Mouse (Mus musculus) intestine, embryonic 14.5 days (tissue): ENCODE results near the gene Olfml1. TPM values are rescaled to one million over a fixed set of nuclear protein-coding genes. Genes with fewer than 3 reads are reported as not detected.
A peak's percentile ranks its signal among the peaks of the same experiment; 100 is the strongest.

Experiments
- ATAC-seq: fragments of 200-750 bp; cut with Nextera tagmentation; replicated peaks from 2 replicates; pipeline ENCODE4 v1.8.0; 2017; ENCODE audit warnings: low read depth, moderate number of reproducible peaks, moderate TSS enrichment, moderate library complexity; ENCODE audit not compliant: low FRiP score, low TSS enrichment
- DNase-seq: peaks from one replicate; pipeline ENCODE4 v3.0.0-alpha.2; 2018; ENCODE audit warnings: low spot score
- H3K27ac ChIP-seq: fragments of 300-500 bp; sonication (generic); 2 replicates; pipeline ENCODE4 v1.5.1; 2014; ENCODE audit warnings: low read depth, mild to moderate bottlenecking, control low read depth
- H3K27me3 ChIP-seq: fragments of 300-500 bp; sonication (generic); replicated peaks from 2 replicates; pipeline ENCODE4 v1.6.1; 2014; ENCODE audit warnings: low read length, control low read depth; ENCODE audit not compliant: control insufficient read depth, insufficient read depth
- H3K36me3 ChIP-seq: fragments of 300-500 bp; sonication (generic); 2 replicates; pipeline ENCODE4 v1.6.1; 2014; ENCODE audit warnings: low read length, control low read depth; ENCODE audit not compliant: control insufficient read depth, insufficient read depth
- H3K4me1 ChIP-seq: fragments of 300-500 bp; sonication (generic); replicated peaks from 2 replicates; pipeline ENCODE4 v1.6.1; 2014; ENCODE audit warnings: low read length, control low read depth, mixed read lengths; ENCODE audit not compliant: control insufficient read depth, insufficient read depth
- H3K4me2 ChIP-seq: fragments of 300-500 bp; sonication (generic); 2 replicates; pipeline ENCODE4 v1.6.1; 2014; ENCODE audit warnings: low read length
- H3K4me3 ChIP-seq: fragments of 300-500 bp; sonication (generic); 2 replicates; pipeline ENCODE4 v1.5.1; 2014; ENCODE audit warnings: low read depth, low read length, control low read depth, mixed read lengths
- H3K9ac ChIP-seq: fragments of 300-500 bp; sonication (generic); 2 replicates; pipeline ENCODE4 v1.6.1; 2014; ENCODE audit warnings: mild to moderate bottlenecking, low read length
- H3K9me3 ChIP-seq: fragments of 300-500 bp; sonication (generic); 2 replicates; pipeline ENCODE4 v1.6.1; 2016; ENCODE audit warnings: low read length, control low read depth; ENCODE audit not compliant: control insufficient read depth
- WGBS: fragments of 180-500 bp; shearing (Covaris S2); extraction: QIAGEN DNeasy Blood & Tissue Kit; methylation state at CpG from one replicate; pipeline ENCODE4 v1.1.7; 2014; 5-methylcytosine and 5-hydroxymethylcytosine counted together
- polyA plus RNA-seq: library from polyadenylated mRNA; unstranded; fragments of >200 nt; fragmentation: Nextera tagmentation; extraction: Ambion mirVana; gene quantifications from 2 replicates; pipeline ENCODE4 v1.2.1, GENCODE M21; 2014

The Olfml1 gene
- 18.6 and 24.3 TPM in 2 replicates for polyA plus RNA-seq

- Histone ChIP-seq H3K9ac (peak within 1 kb of the TSS; percentile 27), H3K27ac (peak within 1 kb of the TSS; percentile 87), H3K4me2 (peak within 1 kb of the TSS; percentile 53), H3K4me3 (peak within 1 kb of the TSS; percentile 43), H3K9me3 (0 out of 2 replicates have a peak, but pooled peaks cover 3% of the 10 kb centered on the region), H3K4me1 (no peaks in the 10 kb centered on the region; the same call in 1 of the 2 replicates), H3K27me3 (no peaks in the 10 kb centered on the region), H3K36me3 (peaks cover 10% of the 10 kb centered on the region; the same call in 1 of the 2 replicates)
- WGBS: 9% methylated on average over 7 of the region's 7 CpGs
- peak; percentile 84 for DNase-seq
- ATAC-seq: peak; percentile 85
These were observed at the start of gene Olfml1 for GRCm38 (mm10) chr7:107567261-107567671. TSS of gene Olfml1 (plus strand) at chr7:107567446.

DNA sequence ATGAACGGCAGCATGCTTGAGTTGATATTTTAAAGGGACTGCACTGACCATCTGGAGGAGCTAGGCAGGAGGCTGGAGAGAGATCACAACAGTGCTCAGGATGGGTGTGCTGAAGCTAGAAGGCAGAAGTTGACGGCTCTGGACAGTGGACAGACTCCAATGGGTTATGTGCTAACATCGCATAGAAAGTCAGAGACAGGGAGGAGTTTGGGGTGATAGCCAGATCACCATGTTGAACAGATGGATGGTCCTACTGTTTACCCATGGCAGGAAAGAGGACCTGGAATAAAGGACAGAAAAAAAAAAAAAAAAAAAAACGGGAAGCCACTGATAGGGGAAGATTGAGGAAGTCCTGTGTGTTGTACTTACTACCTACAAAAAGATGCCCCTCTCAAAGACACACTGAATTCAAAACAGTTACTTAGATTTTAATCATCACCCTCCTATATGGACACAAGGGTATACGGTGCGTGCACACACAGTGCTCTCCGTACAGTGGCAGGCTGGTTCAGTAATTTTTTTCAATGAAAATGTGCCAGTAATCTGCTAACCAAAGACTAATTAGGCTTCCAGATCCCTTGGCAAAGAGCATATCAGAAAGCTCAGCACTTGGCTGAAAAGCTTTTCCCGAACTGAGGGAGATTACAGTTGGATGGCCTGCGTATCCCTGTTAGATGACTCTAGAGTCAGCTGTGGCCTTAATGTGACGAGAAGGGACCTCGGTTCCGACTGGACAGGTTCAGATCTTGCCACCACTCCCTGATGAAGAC is 47.8 kb upstream of the Olfml1 start:
- DNase-seq: no peak
- WGBS: 87% methylated on average over 12 of the region's 12 CpGs
- no peak overlapping the region for H3K27ac ChIP-seq

GRCm38 (mm10) chr7:107521411-107521810 is 45.8 kb upstream of the Olfml1 start:
- H3K4me3 ChIP-seq: no peak overlapping the region
- ATAC-seq (no peak), DNase-seq (no peak)
- H3K9me3 ChIP-seq: no peaks in the 10 kb centered on the region
- H3K36me3 ChIP-seq: no peaks in the 10 kb centered on the region
- WGBS: 82% methylated on average over 6 of the region's 6 CpGs
- no peak overlapping the region for H3K4me2 ChIP-seq
- no peak overlapping the region for H3K27ac ChIP-seq
- H3K9ac ChIP-seq: no peak overlapping the region
- H3K4me1 ChIP-seq: 0 out of 2 replicates have a peak, but pooled peaks cover 3% of the 10 kb centered on the region
- no peaks in the 10 kb centered on the region for H3K27me3 ChIP-seq

More for the DNA sequence above, 47.8 kb upstream of the Olfml1 start:
- Histone ChIP-seq H3K9ac (no peak overlapping the region), H3K27me3 (no peaks in the 10 kb centered on the region), H3K4me1 (0 out of 2 replicates have a peak, but pooled peaks cover 3% of the 10 kb centered on the region), H3K4me2 (no peak overlapping the region), H3K9me3 (no peaks in the 10 kb centered on the region), H3K36me3 (no peaks in the 10 kb centered on the region), H3K4me3 (no peak overlapping the region)
- ATAC-seq: no peak

DNA sequence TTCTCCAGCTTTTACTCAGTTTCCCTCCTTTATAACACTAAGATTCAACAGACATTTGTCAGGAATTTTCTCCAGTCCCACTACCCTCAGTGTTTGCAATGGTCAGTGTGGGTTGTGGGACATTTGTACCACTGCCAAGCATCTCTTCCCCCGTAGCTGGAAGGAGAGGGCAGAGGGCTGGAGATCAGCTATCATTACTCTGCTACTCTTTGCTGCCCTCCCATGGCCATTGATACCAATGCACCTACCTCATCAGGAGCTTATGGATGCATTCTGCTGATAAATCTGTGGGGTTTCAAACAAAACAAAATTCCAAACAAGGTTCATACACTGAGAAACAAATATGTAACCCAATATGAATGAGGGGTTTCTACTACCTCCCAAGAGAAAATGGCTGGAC is 40.9 kb upstream of the Olfml1 start:
- Histone ChIP-seq H3K9me3 (no peaks in the 10 kb centered on the region), H3K4me1 (no peaks in the 10 kb centered on the region), H3K4me3 (no peak overlapping the region), H3K27me3 (no peaks in the 10 kb centered on the region), H3K4me2 (no peak overlapping the region), H3K9ac (no peak overlapping the region), H3K36me3 (no peaks in the 10 kb centered on the region), H3K27ac (no peak overlapping the region)
- 5% methylated on average over 1 of the region's 1 CpGs for WGBS
- no peak for ATAC-seq
- DNase-seq: peak; percentile 64

- 69% methylated on average over 3 of the region's 3 CpGs for WGBS
- Histone ChIP-seq H3K36me3 (no peaks in the 10 kb centered on the region), H3K27me3 (no peaks in the 10 kb centered on the region), H3K9me3 (no peaks in the 10 kb centered on the region), H3K4me1 (no peaks in the 10 kb centered on the region), H3K9ac (no peak overlapping the region), H3K4me3 (no peak overlapping the region), H3K27ac (no peak overlapping the region), H3K4me2 (no peak overlapping the region)
- DNase-seq (no peak), ATAC-seq (no peak)
These were observed 39.0 kb upstream of the Olfml1 start for GRCm38 (mm10) chr7:107528169-107528772.

GRCm38 (mm10) chr7:107529364-107529763 is 37.9 kb upstream of the Olfml1 start:
- Histone ChIP-seq H3K4me1 (no peaks in the 10 kb centered on the region), H3K4me2 (no peak overlapping the region), H3K9ac (no peak overlapping the region), H3K27me3 (no peaks in the 10 kb centered on the region), H3K9me3 (no peaks in the 10 kb centered on the region), H3K27ac (no peak overlapping the region), H3K36me3 (no peaks in the 10 kb centered on the region), H3K4me3 (no peak overlapping the region)
- DNase-seq (no peak), ATAC-seq (no peak)
- WGBS: 52% methylated on average over 5 of the region's 5 CpGs

DNA sequence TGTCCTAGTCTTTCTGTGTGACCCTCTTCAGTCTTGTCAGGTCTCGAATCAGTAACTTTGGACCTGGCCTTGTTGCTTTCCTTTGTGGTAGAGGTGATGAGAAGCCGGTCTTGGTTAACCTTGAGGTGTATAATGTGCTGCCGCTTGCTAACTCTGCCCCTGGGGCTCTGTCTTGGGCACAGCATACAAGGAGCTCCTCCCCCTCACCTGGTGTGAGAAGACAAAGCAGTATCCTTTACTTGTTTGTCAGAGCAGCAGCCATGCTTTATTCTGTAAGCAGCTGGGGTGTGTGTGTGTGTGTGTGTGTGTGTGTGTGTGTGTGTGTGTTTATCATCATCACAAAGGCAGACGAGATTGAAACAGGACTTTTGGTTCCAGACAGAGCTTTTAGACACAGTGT is 31.9 kb upstream of the Olfml1 start:
- DNase-seq: no peak
- 87% methylated on average over 4 of the region's 4 CpGs for WGBS
- Histone ChIP-seq H3K4me3 (no peak overlapping the region), H3K9ac (no peak overlapping the region), H3K4me2 (no peak overlapping the region), H3K9me3 (no peaks in the 10 kb centered on the region), H3K4me1 (no peaks in the 10 kb centered on the region), H3K27ac (no peak overlapping the region), H3K27me3 (no peaks in the 10 kb centered on the region), H3K36me3 (no peaks in the 10 kb centered on the region)
- ATAC-seq: no peak

DNA sequence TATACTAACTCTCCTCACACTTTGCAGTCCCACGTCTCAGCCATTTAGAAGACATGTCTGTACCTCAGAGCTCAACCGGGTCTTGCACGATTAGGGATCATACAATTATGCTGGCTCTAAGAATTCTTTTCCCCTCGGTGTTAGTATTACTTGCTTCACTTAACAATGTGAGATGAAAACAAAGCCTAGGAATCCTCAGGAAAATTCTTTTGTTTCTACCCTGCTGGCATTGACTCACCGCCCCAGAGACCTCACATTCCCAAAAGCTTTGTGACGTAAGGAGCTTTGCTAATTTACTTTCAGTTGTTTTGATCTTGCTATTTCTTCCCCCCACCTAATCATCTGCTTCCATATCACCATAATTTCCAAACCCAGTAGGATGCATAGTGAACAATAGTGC is 30.7 kb upstream of the Olfml1 start:
- DNase-seq (no peak), ATAC-seq (no peak)
- no peak overlapping the region for H3K4me3 ChIP-seq
- H3K36me3 ChIP-seq: no peaks in the 10 kb centered on the region
- no peak overlapping the region for H3K27ac ChIP-seq
- H3K27me3 ChIP-seq: no peaks in the 10 kb centered on the region
- no peak overlapping the region for H3K9ac ChIP-seq
- no peaks in the 10 kb centered on the region for H3K9me3 ChIP-seq
- no peak overlapping the region for H3K4me2 ChIP-seq
- 75% methylated on average over 6 of the region's 6 CpGs for WGBS
- H3K4me1 ChIP-seq: no peaks in the 10 kb centered on the region
